Mouse (Mus musculus) liver, postnatal 0 days (tissue): Measurements from ENCODE around the gene Fam107b. TPM values are rescaled to one million over a fixed set of nuclear protein-coding genes. Genes with fewer than 3 reads are reported as not detected.

Experiments used
- ATAC-seq: fragments of 200-750 bp; cut with Nextera tagmentation; 2 replicates; pipeline ENCODE4 v1.8.0; 2017; ENCODE audit warnings: mild to moderate bottlenecking, moderate library complexity
- DNase-seq: peaks from one replicate; pipeline ENCODE4 v3.0.0-alpha.2; 2016
- H3K27ac ChIP-seq: fragments of 300-500 bp; sonication (generic); 2 replicates; pipeline ENCODE4 v1.5.1; 2014; ENCODE audit warnings: antibody characterized with exemption, moderate library complexity, mild to moderate bottlenecking, low read depth
- H3K27me3 ChIP-seq: fragments of 300-500 bp; sonication (generic); 2 replicates; pipeline ENCODE4 v1.6.1; 2014; ENCODE audit warnings: low read length, control low read depth, mixed read lengths; ENCODE audit not compliant: insufficient read depth
- H3K36me3 ChIP-seq: fragments of 300-500 bp; sonication (generic); replicated peaks from 2 replicates; pipeline ENCODE4 v1.6.1; 2014; ENCODE audit warnings: mild to moderate bottlenecking, control low read depth, low read length, moderate library complexity, mixed read lengths; ENCODE audit not compliant: insufficient read depth
- H3K4me1 ChIP-seq: fragments of 300-500 bp; sonication (generic); 2 replicates; pipeline ENCODE4 v1.6.1; 2014; ENCODE audit warnings: antibody characterized with exemption, mild to moderate bottlenecking, control low read depth; ENCODE audit not compliant: insufficient read depth
- H3K4me2 ChIP-seq: fragments of 300-500 bp; sonication (generic); 2 replicates; pipeline ENCODE4 v1.6.1; 2014; ENCODE audit warnings: low read depth, mild to moderate bottlenecking, low read length, moderate library complexity, mixed read lengths
- H3K4me3 ChIP-seq: fragments of 300-500 bp; sonication (generic); 2 replicates; pipeline ENCODE4 v1.5.1; 2014; ENCODE audit warnings: low read depth, low read length
- H3K9ac ChIP-seq: fragments of 300-500 bp; sonication (generic); replicated peaks from 2 replicates; pipeline ENCODE4 v1.6.1; 2014; ENCODE audit warnings: mild to moderate bottlenecking, moderate library complexity
- H3K9me3 ChIP-seq: fragments of 300-500 bp; sonication (generic); 2 replicates; pipeline ENCODE4 v1.6.1; 2016; ENCODE audit warnings: mild to moderate bottlenecking, control low read depth, low read length, mixed read lengths
- CTCF ChIP-seq: sonication (generic); IDR thresholded peaks from 2 replicates; pipeline ENCODE4 v1.5.1; 2016; ENCODE audit warnings: antibody characterized with exemption, low read depth
- EP300 ChIP-seq: IDR thresholded peaks from 2 replicates; pipeline ENCODE4 v1.6.1; 2016; ENCODE audit warnings: antibody characterized with exemption, low read depth, mild to moderate bottlenecking
- WGBS: fragments of 180-500 bp; shearing (Covaris S2); extraction: QIAGEN DNeasy Blood & Tissue Kit; methylation state at CpG from one replicate; pipeline ENCODE4 v1.1.7; 2014; ENCODE audit not compliant: insufficient replicate concordance; 5-methylcytosine and 5-hydroxymethylcytosine counted together
- polyA plus RNA-seq: library from polyadenylated mRNA; unstranded; fragments of >200 nt; fragmentation: Nextera tagmentation; extraction: Ambion mirVana; gene quantifications from 2 replicates; pipeline ENCODE4 v1.2.1, GENCODE M21; 2015

Gene Fam107b
- polyA plus RNA-seq, 1 experiment from 2014 or later: 23.1 TPM

DNA sequence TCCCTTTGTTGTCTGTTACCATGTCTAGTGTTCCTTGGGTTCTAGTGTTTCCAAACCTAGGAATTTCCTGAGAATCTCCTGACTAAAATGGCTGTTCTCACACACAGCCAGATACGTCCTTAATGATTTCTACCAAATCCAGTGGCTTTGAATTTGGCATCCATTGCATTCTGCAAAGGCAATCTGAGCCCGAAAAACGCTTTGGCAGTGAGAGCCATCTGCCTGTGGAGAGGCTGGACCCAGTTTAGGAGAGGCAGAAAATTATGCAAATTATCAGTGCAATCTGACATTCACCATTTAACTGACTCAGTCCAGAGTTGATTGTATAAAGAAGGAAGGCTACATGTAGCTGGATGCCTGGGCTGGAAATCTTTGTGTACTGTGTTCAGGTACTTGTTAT is 247.3 kb downstream of the Fam107b start:
- no peak for TF ChIP-seq EP300
- TF ChIP-seq CTCF: no peak
- DNase-seq: no peak
- Histone ChIP-seq H3K9me3 (no peaks in the 10 kb centered on the region), H3K4me3 (no peak overlapping the region), H3K4me2 (no peak overlapping the region), H3K36me3 (no peaks in the 10 kb centered on the region), H3K27me3 (no peaks in the 10 kb centered on the region), H3K9ac (no peak overlapping the region), H3K27ac (no peak overlapping the region), H3K4me1 (no peaks in the 10 kb centered on the region)
- ATAC-seq: no peak
- WGBS: 78% methylated on average over 3 of the region's 3 CpGs

DNA sequence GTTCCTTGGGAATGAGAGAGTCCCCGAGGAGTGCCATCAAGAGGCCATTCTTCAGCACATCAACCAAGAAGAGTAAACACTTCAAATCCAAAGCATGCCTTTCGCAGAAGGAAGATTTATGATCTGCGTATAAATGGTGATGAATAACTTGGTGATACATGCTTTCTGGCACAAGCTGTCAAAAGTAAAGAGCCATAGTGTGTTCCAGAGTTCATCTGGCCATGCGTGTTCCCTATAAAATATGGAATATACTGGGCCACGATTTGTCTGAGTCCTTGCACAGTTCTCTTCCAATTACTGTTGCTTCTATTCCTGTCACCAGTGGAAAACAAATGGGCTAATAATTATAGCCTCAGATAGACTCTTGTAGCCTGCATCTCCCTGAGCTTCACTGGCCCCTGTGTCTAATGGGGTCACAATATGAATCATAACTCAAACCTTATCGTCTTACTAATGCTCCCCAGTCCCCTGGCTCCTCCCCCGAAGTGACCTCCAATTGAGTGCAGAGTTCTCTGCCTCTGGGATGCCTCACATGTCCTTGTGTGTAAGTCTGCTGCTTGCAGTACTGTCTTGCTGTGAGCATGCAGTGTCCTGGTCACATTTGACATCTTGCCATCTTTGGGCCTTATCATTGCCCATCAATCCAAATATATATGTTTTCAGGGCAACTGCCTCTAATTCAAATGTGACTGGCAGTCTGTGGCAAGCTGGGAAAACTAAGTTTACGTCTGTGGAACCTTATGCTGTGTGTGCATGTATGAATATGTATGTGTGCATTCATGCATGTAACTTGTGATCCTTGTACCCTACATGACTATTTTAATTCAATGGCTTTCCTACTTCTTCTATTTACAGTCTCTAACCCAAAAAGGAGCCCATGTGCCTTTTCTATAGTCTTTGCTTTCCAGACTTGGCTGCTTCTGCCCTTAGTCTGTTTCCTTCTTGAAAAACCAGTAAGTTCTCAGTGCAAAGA is 252.5 kb downstream of the Fam107b start:
- Histone ChIP-seq H3K27ac (no peak overlapping the region), H3K27me3 (no peaks in the 10 kb centered on the region), H3K4me3 (no peak overlapping the region), H3K4me2 (no peak overlapping the region), H3K9ac (no peak overlapping the region), H3K36me3 (no peaks in the 10 kb centered on the region), H3K4me1 (no peaks in the 10 kb centered on the region), H3K9me3 (no peaks in the 10 kb centered on the region)
- no peak for ATAC-seq
- WGBS: 71% methylated on average over 8 of the region's 8 CpGs
- TF ChIP-seq CTCF: no peak
- no peak for TF ChIP-seq EP300
- DNase-seq: no peak

Other genes starting within 250 kb of the Fam107b start
- gene Rpp38, start 237.8 kb upstream of the Fam107b start, polyA plus RNA-seq: 10.2 and 10.3 TPM in 2 replicates
- gene Acbd7, start 234.3 kb upstream of the Fam107b start, polyA plus RNA-seq: 0.29 TPM in 1 of 2 replicates, not detected in the other
- gene Olah, start 173.3 kb upstream of the Fam107b start, polyA plus RNA-seq: not detected in 2 replicates
- 0.69 and 0.89 TPM in 2 replicates for gene Meig1, start 147.8 kb upstream of the Fam107b start, polyA plus RNA-seq
- 3.0 and 3.1 TPM in 2 replicates for gene Dclre1c, start 146.4 kb upstream of the Fam107b start, polyA plus RNA-seq
- gene Suv39h2, start 95.5 kb upstream of the Fam107b start, polyA plus RNA-seq: 2.3 and 2.5 TPM in 2 replicates
- 0.56 and 1.0 TPM in 2 replicates for gene Gm45902, start 57.7 kb upstream of the Fam107b start, polyA plus RNA-seq
- gene Hspa14, start 57.7 kb upstream of the Fam107b start, polyA plus RNA-seq: 32.6 and 38.1 TPM in 2 replicates
- 0.12 and 0.40 TPM in 2 replicates for gene Cdnf, start 57.5 kb upstream of the Fam107b start, polyA plus RNA-seq